Mouse (Mus musculus) forebrain, embryonic 12.5 days (tissue): ENCODE data around the gene Olfr773. TPM values are rescaled to one million over a fixed set of nuclear protein-coding genes. Genes with fewer than 3 reads are reported as not detected.
"Not testable (repeated sequence)": the region's sequence is repeated elsewhere in the genome, so short reads cannot be mapped to it uniquely, and the experiment has no call there.

Source experiments
- ATAC-seq: fragments of 200-750 bp; cut with Nextera tagmentation; 2 replicates; pipeline ENCODE4 v1.8.0; 2017; ENCODE audit warnings: moderate TSS enrichment; ENCODE audit not compliant: low FRiP score
- H3K27ac ChIP-seq: fragments of 300-500 bp; sonication (generic); 2 replicates; pipeline ENCODE4 v1.5.1; 2016; ENCODE audit warnings: mild to moderate bottlenecking
- H3K27me3 ChIP-seq: fragments of 300-500 bp; sonication (generic); 2 replicates; pipeline ENCODE4 v1.6.1; 2016; ENCODE audit warnings: mild to moderate bottlenecking
- H3K36me3 ChIP-seq: fragments of 300-500 bp; sonication (generic); replicated peaks from 2 replicates; pipeline ENCODE4 v1.6.1; 2016; ENCODE audit warnings: mild to moderate bottlenecking
- H3K4me1 ChIP-seq: fragments of 300-500 bp; sonication (generic); 2 replicates; pipeline ENCODE4 v1.6.1; 2016
- H3K4me2 ChIP-seq: fragments of 300-500 bp; sonication (generic); 2 replicates; pipeline ENCODE4 v1.6.1; 2016; ENCODE audit warnings: mild to moderate bottlenecking, moderate library complexity
- H3K4me3 ChIP-seq: fragments of 300-500 bp; sonication (generic); replicated peaks from 2 replicates; pipeline ENCODE4 v1.5.1; 2016; ENCODE audit warnings: mild to moderate bottlenecking
- H3K9ac ChIP-seq: fragments of 300-500 bp; sonication (generic); 2 replicates; pipeline ENCODE4 v1.6.1; 2016; ENCODE audit warnings: mild to moderate bottlenecking
- H3K9me3 ChIP-seq: fragments of 300-500 bp; sonication (generic); 2 replicates; pipeline ENCODE4 v1.6.1; 2016
- WGBS: fragments of 180-500 bp; shearing (Covaris S2); methylation state at CpG from one replicate; pipeline ENCODE4 v1.1.7; 2016; 5-methylcytosine and 5-hydroxymethylcytosine counted together
- polyA plus RNA-seq: library from polyadenylated mRNA; unstranded; fragments of >200 nt; fragmentation: Nextera tagmentation; extraction: Ambion mirVana; gene quantifications from 2 replicates; pipeline ENCODE4 v1.2.1, GENCODE M21; 2016

Gene Olfr773
- not detected in 2 replicates for polyA plus RNA-seq

GRCm38 (mm10) chr10:129187319-129187718, at the start of gene Olfr773:
Gene Olfr773 (minus strand): TSS chr10:129187419.
- ATAC-seq, H3K9ac ChIP-seq, H3K4me2 ChIP-seq, H3K27ac ChIP-seq, H3K27me3 ChIP-seq, H3K9me3 ChIP-seq, H3K36me3 ChIP-seq, H3K4me3 ChIP-seq, H3K4me1 ChIP-seq: not testable (repeated sequence)

- Histone ChIP-seq H3K27me3 (no peaks in the 10 kb centered on the region), H3K27ac (no peak within 1 kb of the TSS), H3K4me3 (no peak within 1 kb of the TSS), H3K4me2 (no peak within 1 kb of the TSS), H3K9me3 (no peaks in the 10 kb centered on the region), H3K4me1 (no peaks in the 10 kb centered on the region), H3K36me3 (no peaks in the 10 kb centered on the region), H3K9ac (no peak within 1 kb of the TSS)
- 76% methylated on average over 2 of the region's 2 CpGs for WGBS
- ATAC-seq, result no peak
Measured at GRCm38 (mm10) chr10:129235904-129236303, 48.7 kb upstream of the Olfr773 start, which contains the start of gene Olfr774. Gene Olfr774 (plus strand): TSS chr10:129236204.

GRCm38 (mm10) chr10:129230737-129231136, 43.5 kb upstream of the Olfr773 start:
- H3K9me3 ChIP-seq, result no peaks in the 10 kb centered on the region
- H3K9ac ChIP-seq, result no peak overlapping the region
- H3K27me3 ChIP-seq, result no peaks in the 10 kb centered on the region
- ATAC-seq, result no peak
- WGBS, result 79% methylated on average over 1 of the region's 1 CpGs
- H3K27ac ChIP-seq, result no peak overlapping the region
- H3K4me3 ChIP-seq, result no peak overlapping the region
- H3K36me3 ChIP-seq, result no peaks in the 10 kb centered on the region
- H3K4me1 ChIP-seq, result no peaks in the 10 kb centered on the region
- H3K4me2 ChIP-seq, result no peak overlapping the region

GRCm38 (mm10) chr10:129177821-129178220, 9.4 kb downstream of the Olfr773 start, which contains the start of gene Olfr772:
Gene Olfr772 (minus strand): TSS chr10:129177921.
- H3K9ac ChIP-seq, H3K4me3 ChIP-seq, ATAC-seq, H3K4me1 ChIP-seq, H3K9me3 ChIP-seq, H3K27ac ChIP-seq, H3K27me3 ChIP-seq, H3K4me2 ChIP-seq, H3K36me3 ChIP-seq: not testable (repeated sequence)
- WGBS, result 80% methylated on average over 4 of the region's 4 CpGs

GRCm38 (mm10) chr10:129164651-129165050, 22.6 kb downstream of the Olfr773 start, which contains the start of gene Olfr771:
Gene Olfr771 (minus strand): TSS chr10:129164751.
- no peak for ATAC-seq
- Histone ChIP-seq H3K36me3 (no peaks in the 10 kb centered on the region), H3K9me3 (no peaks in the 10 kb centered on the region), H3K4me2 (no peak within 1 kb of the TSS), H3K9ac (no peak within 1 kb of the TSS), H3K27me3 (no peaks in the 10 kb centered on the region), H3K4me1 (no peaks in the 10 kb centered on the region), H3K27ac (no peak within 1 kb of the TSS), H3K4me3 (no peak within 1 kb of the TSS)
- WGBS, result 82% methylated on average over 1 of the region's 1 CpGs

- Histone ChIP-seq H3K27ac (no peak within 1 kb of the TSS), H3K4me3 (no peak within 1 kb of the TSS), H3K9ac (no peak within 1 kb of the TSS), H3K9me3 (no peaks in the 10 kb centered on the region), H3K4me2 (no peak within 1 kb of the TSS), H3K27me3 (no peaks in the 10 kb centered on the region), H3K4me1 (no peaks in the 10 kb centered on the region), H3K36me3 (no peaks in the 10 kb centered on the region)
- ATAC-seq, result no peak
- 81% methylated on average over 2 of the region's 2 CpGs for WGBS
Measured at GRCm38 (mm10) chr10:129138898-129139297, 48.3 kb downstream of the Olfr773 start, which contains the start of gene Olfr770. Gene Olfr770 (minus strand): TSS chr10:129138998.

Other genes starting within 250 kb of the Olfr773 start
- not detected in 2 replicates for gene Mettl7b, start 226.4 kb downstream of the Olfr773 start, polyA plus RNA-seq
- gene Olfr9, start 198.0 kb downstream of the Olfr773 start, polyA plus RNA-seq, result not detected in 2 replicates
- not detected in 2 replicates for gene Olfr763, start 176.6 kb downstream of the Olfr773 start, polyA plus RNA-seq
- not detected in 2 replicates for gene Olfr764-ps1, start 147.5 kb downstream of the Olfr773 start, polyA plus RNA-seq
- not detected in 2 replicates for gene Olfr765, start 137.4 kb downstream of the Olfr773 start, polyA plus RNA-seq
- gene Olfr766-ps1, start 118.4 kb downstream of the Olfr773 start, polyA plus RNA-seq, result not detected in 2 replicates
- gene Olfr767, start 104.5 kb downstream of the Olfr773 start, polyA plus RNA-seq, result not detected in 2 replicates
- not detected in 2 replicates for gene Olfr768, start 88.0 kb downstream of the Olfr773 start, polyA plus RNA-seq
- gene Olfr769, start 69.6 kb downstream of the Olfr773 start, polyA plus RNA-seq, result not detected in 2 replicates
- gene Olfr770, start 48.4 kb downstream of the Olfr773 start, polyA plus RNA-seq, result not detected in 2 replicates
- gene Olfr771, start 22.7 kb downstream of the Olfr773 start, polyA plus RNA-seq, result not detected in 2 replicates
- not detected in 2 replicates for gene Olfr772, start 9.5 kb downstream of the Olfr773 start, polyA plus RNA-seq
- gene Olfr774, start 48.8 kb upstream of the Olfr773 start, polyA plus RNA-seq, result not detected in 2 replicates
- gene Olfr775, start 61.0 kb upstream of the Olfr773 start, polyA plus RNA-seq, result not detected in 2 replicates
- gene Olfr776, start 71.7 kb upstream of the Olfr773 start, polyA plus RNA-seq, result not detected in 2 replicates
- gene Olfr777, start 84.1 kb upstream of the Olfr773 start, polyA plus RNA-seq, result not detected in 2 replicates
- not detected in 2 replicates for gene Olfr780, start 130.7 kb upstream of the Olfr773 start, polyA plus RNA-seq
- not detected in 2 replicates for gene Olfr781, start 141.4 kb upstream of the Olfr773 start, polyA plus RNA-seq
- gene Olfr782, start 161.4 kb upstream of the Olfr773 start, polyA plus RNA-seq, result not detected in 2 replicates
- 0.12 and 0.17 TPM in 2 replicates for gene Olfr784, start 196.7 kb upstream of the Olfr773 start, polyA plus RNA-seq
- gene Olfr785, start 218.0 kb upstream of the Olfr773 start, polyA plus RNA-seq, result not detected in 2 replicates
- gene Olfr786, start 239.9 kb upstream of the Olfr773 start, polyA plus RNA-seq, result not detected in 2 replicates